Mouse (Mus musculus): Measurements from ENCODE around the gene Agtr1a. TPM values are rescaled to one million over a fixed set of nuclear protein-coding genes. Genes with fewer than 3 reads are reported as not detected.
A peak's percentile ranks its signal among the peaks of the same experiment; 100 is the strongest.

Agtr1a gene
- total RNA-seq, 1 experiment from 2014 or later = 150 TPM

DNA sequence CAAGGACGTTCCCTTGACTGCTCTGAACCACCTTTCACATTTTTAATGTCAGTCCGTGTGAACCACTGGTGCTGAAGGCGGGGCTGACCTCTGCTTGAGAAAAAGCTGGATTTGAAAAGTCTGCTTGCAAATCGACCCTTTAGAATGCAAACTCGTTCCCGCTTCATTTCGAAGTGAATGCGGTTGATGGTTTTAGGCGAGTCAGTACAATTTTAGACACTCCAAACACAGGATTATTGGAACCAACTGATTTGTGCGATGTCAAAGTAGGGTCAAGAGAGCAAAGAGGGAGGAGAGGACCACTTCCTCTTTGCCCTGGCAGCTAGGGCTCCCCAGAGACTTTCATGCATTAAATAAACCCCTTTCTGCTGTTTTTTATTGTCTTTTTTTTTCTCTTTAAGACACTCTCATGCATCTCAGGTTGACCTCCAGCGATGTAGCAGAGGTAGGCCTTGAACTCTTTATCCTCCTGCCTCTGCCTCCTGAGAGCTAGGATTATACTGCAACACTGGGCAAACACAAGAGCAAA, 27.9 kb downstream of the Agtr1a start:
- DNase-seq = no peak

- DNase-seq = no peak
These were observed 28.5 kb downstream of the Agtr1a start for GRCm38 (mm10) chr13:30364780-30365179.

DNA sequence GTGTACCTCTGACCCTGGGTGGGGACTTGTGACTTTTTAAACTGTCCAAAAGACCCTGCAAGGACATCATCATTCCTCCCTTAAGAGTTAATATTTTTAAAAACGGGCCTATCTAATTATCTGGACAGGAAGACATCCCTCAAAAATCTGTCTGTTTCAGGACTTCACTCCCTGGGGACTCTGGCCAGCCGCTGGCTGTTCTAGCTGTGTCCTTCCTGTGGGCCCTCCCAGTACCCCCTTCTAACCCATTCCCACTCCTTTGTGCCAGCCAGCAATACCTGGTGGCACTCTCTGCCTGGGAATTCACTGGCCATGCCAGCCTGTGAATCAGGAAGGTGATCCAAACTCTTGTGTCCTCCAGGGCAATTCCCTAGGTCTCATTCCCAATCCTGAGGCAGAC, 29.1 kb downstream of the Agtr1a start:
- DNase-seq = no peak

DNA sequence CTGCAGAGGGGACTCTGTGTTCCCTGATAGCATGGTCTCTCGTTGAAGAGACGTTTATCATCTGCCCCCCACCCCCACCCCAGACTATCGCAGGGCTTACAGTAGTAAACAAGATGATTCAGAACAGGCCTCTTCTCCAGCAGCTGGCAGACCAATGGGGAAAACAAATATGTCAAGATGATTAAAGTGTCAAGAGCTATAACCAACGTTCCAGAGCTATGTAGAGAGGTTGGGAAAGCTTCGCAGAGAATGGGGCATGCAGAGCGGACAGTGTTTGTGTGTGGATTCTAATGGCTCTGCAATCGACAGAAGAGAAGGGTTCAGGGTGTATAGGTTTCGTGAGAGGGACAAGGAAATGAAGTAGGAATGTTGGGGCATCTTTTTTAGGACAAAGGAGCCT, 31.9 kb downstream of the Agtr1a start:
- no peak for DNase-seq

DNA sequence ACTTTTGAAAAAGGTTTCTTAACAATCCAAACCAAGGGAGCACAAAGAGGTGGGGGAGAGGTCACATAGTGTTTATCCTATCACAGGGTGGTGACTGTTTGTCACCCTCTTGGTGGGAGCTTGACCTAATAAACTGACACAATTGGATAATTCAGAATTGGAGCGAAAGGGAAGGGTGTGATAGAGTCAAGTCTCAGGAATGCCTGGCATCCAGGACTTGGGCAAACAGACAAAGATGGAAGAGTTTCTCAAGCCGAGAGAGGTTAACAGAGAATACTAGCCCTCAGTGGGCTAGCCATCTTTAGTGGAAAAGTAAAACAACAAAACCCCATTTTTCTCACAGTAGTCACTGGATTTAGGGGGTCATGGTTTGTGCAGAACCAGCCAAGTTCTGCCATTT, 32.5 kb downstream of the Agtr1a start:
- no peak for DNase-seq

DNA sequence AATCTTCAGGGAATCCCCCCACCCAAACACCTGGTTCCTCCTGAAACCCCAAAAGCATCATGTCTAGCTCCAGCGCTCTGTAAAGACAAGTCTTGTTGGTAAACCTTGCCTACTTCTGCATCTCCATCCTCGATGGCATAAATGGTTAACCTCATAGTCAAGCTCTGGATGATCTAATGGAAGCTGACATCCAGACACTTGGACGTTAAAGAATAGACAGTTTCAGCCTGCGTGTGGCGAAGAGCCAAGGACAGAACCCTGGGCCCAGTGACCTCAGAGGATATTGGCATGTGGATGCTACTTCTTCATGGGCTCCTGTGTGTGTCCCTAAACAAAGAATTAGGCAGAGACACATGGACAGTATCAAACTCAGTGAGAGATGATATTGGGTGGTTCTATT, 42.6 kb downstream of the Agtr1a start:
- DNase-seq = peak; percentile 30

DNA sequence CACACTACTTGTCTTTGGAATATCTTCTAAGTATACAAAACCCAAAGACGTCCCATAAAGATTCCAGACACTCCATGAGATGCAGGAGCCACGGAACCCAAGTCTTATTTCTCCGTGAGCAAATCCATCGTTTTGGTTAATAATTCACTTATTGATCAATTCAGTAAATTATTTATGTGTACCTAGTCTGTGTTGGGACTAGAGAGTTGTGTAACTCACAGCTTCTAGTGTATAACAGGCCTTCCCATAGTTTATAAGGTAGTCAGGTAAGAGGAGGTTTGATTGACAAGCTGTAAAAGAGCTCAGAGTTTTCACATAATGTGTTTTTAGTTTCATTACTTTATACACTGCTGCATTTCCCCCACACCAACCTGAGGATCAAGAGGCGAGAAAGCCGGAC, 48.9 kb downstream of the Agtr1a start:
- DNase-seq = no peak

GRCm38 (mm10) chr13:30394123-30394522, 57.9 kb downstream of the Agtr1a start:
- no peak for DNase-seq

DNA sequence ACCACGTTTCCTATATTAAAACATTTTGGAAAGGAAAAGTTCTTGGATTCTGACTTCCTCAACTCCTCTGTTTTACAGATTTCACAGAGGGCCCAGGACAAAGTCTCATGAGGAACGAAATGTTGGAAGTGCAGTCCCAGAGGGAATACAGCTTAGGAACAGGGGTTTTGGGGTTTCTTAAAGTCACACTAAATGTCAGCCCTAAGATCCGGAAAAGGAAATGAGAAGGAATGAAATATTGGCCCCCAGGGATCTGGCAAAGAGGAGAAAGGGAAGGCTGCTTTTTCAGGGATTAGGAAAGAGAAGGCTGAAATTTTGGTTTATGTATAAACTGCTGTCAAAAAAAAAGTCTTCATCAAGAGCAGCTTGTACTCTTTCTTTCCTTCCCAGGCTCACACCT, 60.2 kb downstream of the Agtr1a start:
- DNase-seq = no peak

DNA sequence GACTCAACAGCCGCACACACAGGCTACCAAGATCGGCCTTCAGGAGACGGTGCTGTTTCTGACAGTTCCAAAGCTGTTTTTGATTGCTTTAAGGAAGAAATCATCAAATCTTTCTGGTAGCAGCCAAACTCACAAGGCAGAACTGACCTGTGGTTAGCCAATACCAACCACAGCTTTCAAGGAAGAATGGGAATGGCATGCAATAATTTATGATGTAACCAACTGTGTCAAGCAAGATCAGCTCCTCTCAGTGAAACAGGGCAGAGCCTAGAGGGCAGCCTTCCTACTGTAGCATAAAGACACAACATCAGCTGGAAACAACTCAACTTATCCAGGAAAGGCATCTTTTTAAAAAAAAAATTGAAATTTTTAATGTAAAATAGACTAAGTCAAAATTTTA, 62.6 kb downstream of the Agtr1a start:
- no peak for DNase-seq

DNA sequence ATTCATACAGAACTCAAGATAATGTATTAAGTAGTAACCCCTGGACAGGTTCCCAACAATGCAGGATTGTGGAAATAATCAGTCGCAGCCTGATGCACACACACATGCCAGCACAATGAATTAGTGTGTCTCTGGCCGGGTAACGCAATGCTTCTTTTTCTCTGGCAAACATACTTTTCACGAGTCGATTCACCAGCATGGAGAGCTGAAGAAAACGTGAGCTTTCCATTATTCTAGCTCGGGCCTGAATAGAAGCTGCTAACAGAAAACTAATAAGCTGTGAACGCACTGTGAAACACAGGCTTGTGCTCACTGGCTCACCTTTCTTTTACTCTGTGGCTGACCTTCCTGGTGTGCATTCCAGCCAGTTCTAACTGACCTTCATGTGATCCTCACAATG, 64.4 kb downstream of the Agtr1a start:
- DNase-seq = no peak

DNA sequence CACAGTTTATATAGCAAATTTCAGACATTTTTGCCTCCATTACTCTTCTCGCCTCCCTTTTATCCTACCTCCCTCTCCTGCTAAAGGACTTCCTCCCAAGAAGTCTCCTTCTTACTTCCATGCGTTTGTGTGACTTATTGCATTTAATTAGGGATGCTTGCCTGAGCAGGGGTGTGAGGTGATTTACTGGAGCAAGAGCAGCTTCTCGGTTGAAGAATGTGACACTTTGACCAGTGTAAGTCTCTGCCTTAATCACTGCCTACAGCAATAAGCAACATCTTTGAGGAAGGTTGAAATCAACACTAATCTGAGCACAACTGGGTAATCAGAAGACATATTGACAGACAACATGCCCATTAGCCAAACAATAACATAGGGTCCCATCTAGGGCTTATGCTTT, 67.6 kb downstream of the Agtr1a start:
- DNase-seq = no peak

DNA sequence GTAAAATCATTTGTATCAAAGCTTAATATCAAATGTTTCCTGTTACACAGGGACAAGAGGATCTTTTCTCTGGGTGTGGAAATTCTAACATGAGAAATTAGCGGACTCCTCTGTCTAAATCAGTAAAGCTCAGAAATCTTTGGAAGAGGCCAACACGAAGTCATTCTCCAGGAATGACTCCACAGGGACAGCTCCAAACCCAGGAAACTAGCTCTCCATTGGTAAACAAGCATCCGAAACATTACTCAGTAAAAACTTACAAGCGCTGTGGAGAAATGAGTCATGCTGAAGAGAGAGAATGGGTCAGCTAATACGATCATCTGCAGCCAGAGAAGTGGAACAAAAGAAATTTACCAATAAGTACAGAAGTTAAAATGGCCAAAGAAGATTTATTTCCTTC, 82.4 kb downstream of the Agtr1a start:
- no peak for DNase-seq

- no peak for DNase-seq
These were observed 90.8 kb downstream of the Agtr1a start for GRCm38 (mm10) chr13:30427008-30427407.

DNA sequence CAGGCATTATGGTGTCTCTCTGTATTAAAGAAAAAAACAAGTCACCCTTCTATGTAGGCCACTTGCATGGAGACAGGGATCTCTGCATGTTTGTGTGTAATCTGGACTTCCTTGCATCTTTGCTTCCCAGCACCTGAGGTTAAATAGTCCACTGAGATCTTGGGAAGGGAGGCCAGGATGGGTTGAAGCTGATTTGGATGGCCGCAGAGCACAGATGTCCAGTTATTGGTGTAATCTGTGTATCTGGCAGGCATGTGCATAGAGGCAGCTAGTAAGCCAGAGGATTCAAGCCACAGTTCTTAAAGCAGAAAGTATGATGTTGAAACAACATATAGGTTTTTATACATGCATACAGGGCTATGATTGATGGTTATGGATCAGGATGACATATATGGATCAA, 91.2 kb downstream of the Agtr1a start:
- no peak for DNase-seq

Other genes starting within 250 kb of the Agtr1a start
- 4.6 and 5.9 TPM in 2 replicates for gene Mboat1, start 200.0 kb upstream of the Agtr1a start, total RNA-seq (2021)
- 284 and 287 TPM in 2 replicates for gene Uqcrfs1, start 208.9 kb downstream of the Agtr1a start, total RNA-seq (2021)

Data from adrenal gland, postnatal 25 days (tissue).